Mouse (Mus musculus) limb, embryonic 14.5 days (tissue): ENCODE results near the gene Ttll12. TPM values are rescaled to one million over a fixed set of nuclear protein-coding genes. Genes with fewer than 3 reads are reported as not detected.

Experiments
- ATAC-seq: fragments of 200-750 bp; cut with Nextera tagmentation; 2 replicates; pipeline ENCODE4 v1.8.0; 2017; ENCODE audit warnings: low read depth, moderate number of reproducible peaks, moderate TSS enrichment; ENCODE audit not compliant: low FRiP score
- DNase-seq: peaks from one replicate; pipeline ENCODE4 v3.0.0-alpha.2; 2015; ENCODE audit warnings: low spot score
- H3K27ac ChIP-seq: fragments of 300-500 bp; sonication (generic); replicated peaks from 2 replicates; pipeline ENCODE4 v1.5.1; 2014; ENCODE audit warnings: low read depth, mild to moderate bottlenecking, low read length, moderate library complexity, mixed read lengths
- H3K27me3 ChIP-seq: fragments of 300-500 bp; sonication (generic); 2 replicates; pipeline ENCODE4 v1.6.1; 2014; ENCODE audit warnings: low read length, mixed read lengths; ENCODE audit not compliant: control insufficient read depth, insufficient read depth
- H3K36me3 ChIP-seq: fragments of 300-500 bp; sonication (generic); 2 replicates; pipeline ENCODE4 v1.6.1; 2014; ENCODE audit warnings: mild to moderate bottlenecking, low read length, moderate library complexity, mixed read lengths; ENCODE audit not compliant: control insufficient read depth, insufficient read depth
- H3K4me1 ChIP-seq: fragments of 300-500 bp; sonication (generic); 2 replicates; pipeline ENCODE4 v1.6.1; 2014; ENCODE audit warnings: antibody characterized with exemption, low read length, mixed read lengths; ENCODE audit not compliant: control insufficient read depth, insufficient read depth
- H3K4me2 ChIP-seq: fragments of 300-500 bp; sonication (generic); replicated peaks from 2 replicates; pipeline ENCODE4 v1.6.1; 2014; ENCODE audit warnings: low read depth, mild to moderate bottlenecking, low read length, moderate library complexity; ENCODE audit not compliant: severe bottlenecking
- H3K4me3 ChIP-seq: fragments of 300-500 bp; sonication (generic); replicated peaks from 2 replicates; pipeline ENCODE4 v1.5.1; 2014; ENCODE audit warnings: low read length
- H3K9ac ChIP-seq: fragments of 300-500 bp; sonication (generic); 2 replicates; pipeline ENCODE4 v1.6.1; 2014; ENCODE audit warnings: mild to moderate bottlenecking, low read depth, low read length, moderate library complexity; ENCODE audit not compliant: severe bottlenecking
- H3K9me3 ChIP-seq: fragments of 300-500 bp; sonication (generic); 2 replicates; pipeline ENCODE4 v1.6.1; 2016; ENCODE audit warnings: low read length; ENCODE audit not compliant: control insufficient read depth
- POLR2A ChIP-seq: fragments of 200-500 bp; IDR thresholded peaks from 2 replicates; pipeline ENCODE4 v1.8.0; 2012; ENCODE audit warnings: inconsistent platforms, mild to moderate bottlenecking, moderate library complexity, borderline replicate concordance; ENCODE audit not compliant: insufficient read depth, insufficient read length; ENCODE audit errors: extremely low read depth
- WGBS: fragments of 180-500 bp; shearing (Covaris S2); extraction: QIAGEN DNeasy Blood & Tissue Kit; methylation state at CpG from one replicate; pipeline ENCODE4 v1.1.7; 2014; 5-methylcytosine and 5-hydroxymethylcytosine counted together
- polyA plus RNA-seq, 2 experiments: library from polyadenylated mRNA; depleted of rRNA in 1 of 2; stranded (reverse) in 1 of 2; unstranded in 1 of 2; fragments of >200 nt; fragmentation: Nextera tagmentation in 1 of 2; extraction: Ambion mirVana in 1 of 2; gene quantifications; 2 replicates each; pipeline versions ENCODE4 v1.2.1 to v1.2.3; 2012 to 2014

Gene Ttll12
- polyA plus RNA-seq, 2 experiments = 35.1 to 35.6 TPM

- no peaks in the 10 kb centered on the region for H3K9me3 ChIP-seq
- no peaks in the 10 kb centered on the region for H3K36me3 ChIP-seq
- WGBS = 93% methylated on average over 1 of the region's 1 CpGs
- no peak overlapping the region for H3K9ac ChIP-seq
- H3K27ac ChIP-seq = no peak overlapping the region
- TF ChIP-seq POLR2A = no peak
- no peak for DNase-seq
- ATAC-seq = no peak
- H3K4me1 ChIP-seq = no peaks in the 10 kb centered on the region
- H3K4me2 ChIP-seq = no peak overlapping the region
- no peak overlapping the region for H3K4me3 ChIP-seq
- no peaks in the 10 kb centered on the region for H3K27me3 ChIP-seq
Observed at GRCm38 (mm10) chr15:83603046-83603396, 8.1 kb upstream of the Ttll12 start.

- no peak overlapping the region for H3K27ac ChIP-seq
- no peaks in the 10 kb centered on the region for H3K9me3 ChIP-seq
- DNase-seq (no peak), ATAC-seq (no peak)
- WGBS = 68% methylated on average over 13 of the region's 13 CpGs
- no peaks in the 10 kb centered on the region for H3K27me3 ChIP-seq
- H3K4me3 ChIP-seq = no peak overlapping the region
- H3K4me2 ChIP-seq = no peak overlapping the region
- no peak for TF ChIP-seq POLR2A
- H3K9ac ChIP-seq = no peak overlapping the region
- H3K4me1 ChIP-seq = no peaks in the 10 kb centered on the region
- no peaks in the 10 kb centered on the region for H3K36me3 ChIP-seq
Observed at GRCm38 (mm10) chr15:83602372-83603045, 7.6 kb upstream of the Ttll12 start.

GRCm38 (mm10) chr15:83601185-83601584, 6.2 kb upstream of the Ttll12 start:
- Histone ChIP-seq H3K4me2 (no peak overlapping the region), H3K9me3 (no peaks in the 10 kb centered on the region), H3K4me3 (no peak overlapping the region), H3K27ac (no peak overlapping the region), H3K27me3 (no peaks in the 10 kb centered on the region), H3K36me3 (no peaks in the 10 kb centered on the region), H3K9ac (no peak overlapping the region), H3K4me1 (no peaks in the 10 kb centered on the region)
- 66% methylated on average over 4 of the region's 4 CpGs for WGBS
- DNase-seq (no peak), ATAC-seq (no peak)
- TF ChIP-seq POLR2A = no peak

- Histone ChIP-seq H3K9me3 (no peaks in the 10 kb centered on the region), H3K4me2 (no peak overlapping the region), H3K36me3 (no peaks in the 10 kb centered on the region), H3K27me3 (no peaks in the 10 kb centered on the region), H3K4me3 (no peak overlapping the region), H3K9ac (no peak overlapping the region), H3K27ac (no peak overlapping the region), H3K4me1 (peaks cover 15% of the 10 kb centered on the region)
- WGBS = 82% methylated on average over 4 of the region's 4 CpGs
- DNase-seq (no peak), ATAC-seq (no peak)
- TF ChIP-seq POLR2A = no peak
Observed at GRCm38 (mm10) chr15:83596833-83597232, 1.9 kb upstream of the Ttll12 start.

GRCm38 (mm10) chr15:83595364-83595711, 381 bp upstream of the Ttll12 start:
- H3K4me2 ChIP-seq = peak overlapping the region; percentile 85
- H3K27me3 ChIP-seq = no peaks in the 10 kb centered on the region
- peaks cover 3% of the 10 kb centered on the region; the same call in 1 of the 2 replicates for H3K36me3 ChIP-seq
- peak overlapping the region; percentile 80 for H3K9ac ChIP-seq
- DNase-seq = no peak
- H3K4me1 ChIP-seq = peaks cover 15% of the 10 kb centered on the region
- H3K4me3 ChIP-seq = peak overlapping the region; percentile 79
- H3K9me3 ChIP-seq = no peaks in the 10 kb centered on the region
- ATAC-seq = no peak
- WGBS = 36% methylated on average over 7 of the region's 7 CpGs
- no peak for TF ChIP-seq POLR2A
- H3K27ac ChIP-seq = no peak overlapping the region
